Mouse (Mus musculus) liver, adult 2 months (tissue): ENCODE data around the gene Mcrip1.

Experiments used
- CTCF ChIP-seq: fragments of 200-500 bp; IDR thresholded peaks from 2 replicates; pipeline ENCODE4 v1.5.1; 2011; ENCODE audit warnings: low read depth, low read length, control low read depth
- POLR2A ChIP-seq: fragments of 200-500 bp; IDR thresholded peaks from 2 replicates; pipeline ENCODE4 v1.6.1; 2011; ENCODE audit warnings: low read length, control low read depth; ENCODE audit not compliant: insufficient read depth; ENCODE audit errors: extremely low read depth

DNA sequence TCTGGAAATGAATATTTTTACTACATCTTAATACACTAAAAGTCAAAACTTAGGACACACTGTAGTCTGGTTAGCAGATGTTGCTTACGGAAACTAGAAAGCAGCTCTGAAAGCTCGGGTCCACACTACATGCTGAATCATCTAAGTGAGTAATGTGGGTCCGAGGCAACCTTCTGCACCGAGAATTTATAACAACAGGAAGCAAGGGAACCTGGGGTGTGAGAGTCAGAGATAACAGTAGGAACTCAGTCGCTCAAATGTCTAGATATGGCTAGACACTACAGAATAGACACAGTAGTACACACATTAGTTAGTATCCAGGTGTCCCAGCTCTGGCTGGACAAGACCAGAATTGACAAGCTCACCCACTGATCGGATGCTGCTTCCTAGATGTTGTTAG is 39.0 kb upstream of the Mcrip1 start:
- TF ChIP-seq POLR2A, result no peak
- TF ChIP-seq CTCF, result no peak
